23 mouse cellular contexts compared by ENCODE assay signal in the genomic region with DNA sequence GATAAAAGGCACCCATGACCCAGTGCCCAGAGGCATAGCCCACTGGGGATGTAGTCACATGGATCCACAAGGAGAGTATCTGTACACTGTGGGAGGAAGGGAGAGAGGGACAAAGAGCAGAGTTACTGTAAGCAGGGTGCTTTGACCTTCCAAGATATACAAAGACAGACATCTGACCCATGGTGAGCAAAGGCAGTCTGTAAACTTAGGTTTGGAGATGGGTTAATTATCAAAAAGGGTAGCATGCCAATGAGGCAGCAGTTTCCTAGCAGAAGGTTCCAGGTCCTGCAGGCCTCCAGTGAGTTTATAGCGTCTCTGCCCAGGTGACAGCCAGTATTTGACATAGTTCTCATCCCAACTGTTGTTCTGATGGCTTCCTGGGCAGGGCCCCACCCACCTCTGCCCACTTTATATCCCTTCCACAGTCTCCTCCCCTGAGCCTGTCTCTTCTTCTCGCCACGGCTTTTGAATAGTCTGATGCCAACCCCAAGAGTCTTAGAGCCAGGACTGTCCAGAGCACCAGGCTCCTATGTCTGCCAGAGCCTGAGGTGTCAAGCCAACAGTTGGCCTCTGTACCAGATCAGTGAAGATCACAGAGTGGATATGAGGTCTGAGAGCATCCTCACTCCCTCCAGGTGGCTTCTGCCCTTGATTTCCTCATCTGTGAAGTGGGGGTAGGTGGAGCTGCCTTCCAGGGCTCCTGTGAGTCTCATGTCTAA. TPM values are rescaled to one million over a fixed set of nuclear protein-coding genes. Genes with fewer than 3 reads are reported as not detected.
A peak's percentile ranks its signal among the peaks of the same experiment; 100 is the strongest.
DNase-seq lines count a peak whose midpoint lies in the region; ATAC-seq and TF ChIP-seq lines count a peak whose summit lies in the region.
"Had no signal": no experiment of that assay in that cellular context is flagged by ENCODE, and none has a peak within 500 bp of the region (broad histone marks: within the 10 kb centered on the region; RNA-seq: fewer than 3 reads in every experiment).

No protein-coding gene starts in this region.

- peak; percentile 57 for DNase-seq in kidney, adult 18-20 months
- no peak for DNase-seq in kidney, postnatal 10 days
- DNase-seq in gonadal fat pad, adult 2 months (ENCODE audit: low read depth) = peak; percentile 83
- DNase-seq in right cerebral cortex, adult 18-20 months = no peak
- DNase-seq: adrenal gland, postnatal 10 days; cerebellum, adult 11 months; cerebellum, adult 9-10 months; cerebellum, postnatal 36 days; heart, postnatal 10 days; layer of hippocampus, postnatal 36 days; lung, embryonic 14.5 days; lung, postnatal 14 days had no signal

- H3K4me3 ChIP-seq in liver, embryonic 15.5 days (replicated peaks) = no peak overlapping the region
- H3K4me3 ChIP-seq in liver, embryonic 12.5 days = no peak overlapping the region
- no peak overlapping the region for H3K4me3 ChIP-seq in small intestine, adult 2 months (ENCODE audit: low read depth, low read length)
- H3K4me3 ChIP-seq: forebrain, embryonic 15.5 days; heart, embryonic 13.5 days; limb, embryonic 10.5 days; limb, embryonic 15.5 days; stomach, embryonic 15.5 days had no signal

- H3K27ac ChIP-seq in liver, embryonic 15.5 days (replicated peaks) = peak overlapping the region; percentile 51
- no peak overlapping the region for H3K27ac ChIP-seq in liver, embryonic 12.5 days
- H3K27ac ChIP-seq in small intestine, adult 2 months (ENCODE audit: insufficient read depth, low read depth, low read length) = peak overlapping the region; percentile 21; the same call in 1 of the 2 replicates
- H3K27ac ChIP-seq: forebrain, embryonic 15.5 days; heart, embryonic 13.5 days; limb, embryonic 10.5 days; limb, embryonic 15.5 days; stomach, embryonic 15.5 days had no signal

- H3K4me2 ChIP-seq in liver, embryonic 15.5 days = no peak overlapping the region
- H3K4me2 ChIP-seq in liver, embryonic 12.5 days = no peak overlapping the region
- H3K4me2 ChIP-seq: forebrain, embryonic 15.5 days; heart, embryonic 13.5 days; limb, embryonic 15.5 days; lung, embryonic 14.5 days; stomach, embryonic 15.5 days had no signal

- ATAC-seq in liver, embryonic 15.5 days (ENCODE audit: insufficient read depth) = no peak
- ATAC-seq in liver, embryonic 12.5 days = no peak
- ATAC-seq: forebrain, embryonic 15.5 days; hindbrain, embryonic 16.5 days; midbrain, embryonic 16.5 days; Patski had no signal

- no peaks in the 10 kb centered on the region for H3K9me3 ChIP-seq in liver, embryonic 15.5 days (replicated peaks)
- no peaks in the 10 kb centered on the region for H3K9me3 ChIP-seq in liver, embryonic 12.5 days (replicated peaks)
- H3K9me3 ChIP-seq: forebrain, embryonic 15.5 days; heart, embryonic 13.5 days; limb, embryonic 10.5 days; limb, embryonic 15.5 days; stomach, embryonic 15.5 days had no signal

- 55% methylated on average over 3 of the region's 3 CpGs for WGBS in liver, embryonic 15.5 days (ENCODE audit: insufficient replicate concordance)
- WGBS in liver, embryonic 12.5 days (ENCODE audit: insufficient replicate concordance) = 57% methylated on average over 3 of the region's 3 CpGs
- 79% methylated on average over 3 of the region's 3 CpGs for WGBS in small intestine, adult 2 months

- no peak for TF ChIP-seq POLR2A in small intestine, adult 2 months (IDR thresholded peaks at IDR 0.05; ENCODE audit: low read depth, low read length)

- peaks cover 28% of the 10 kb centered on the region for H3K4me1 ChIP-seq in liver, embryonic 15.5 days (replicated peaks)
- peaks cover 14% of the 10 kb centered on the region for H3K4me1 ChIP-seq in liver, embryonic 12.5 days
- peaks cover 17% of the 10 kb centered on the region for H3K4me1 ChIP-seq in small intestine, adult 2 months (ENCODE audit: control insufficient read depth, insufficient read depth, insufficient read length, low read length)

- H3K9ac ChIP-seq in liver, embryonic 15.5 days = no peak overlapping the region
- no peak overlapping the region for H3K9ac ChIP-seq in liver, embryonic 12.5 days
- H3K9ac ChIP-seq: forebrain, embryonic 15.5 days; heart, embryonic 13.5 days; limb, embryonic 15.5 days; lung, embryonic 14.5 days; stomach, embryonic 15.5 days had no signal

- H3K36me3 ChIP-seq in liver, embryonic 15.5 days (replicated peaks) = no peaks in the 10 kb centered on the region
- H3K36me3 ChIP-seq in liver, embryonic 12.5 days = no peaks in the 10 kb centered on the region
- H3K36me3 ChIP-seq in small intestine, adult 2 months (ENCODE audit: control insufficient read depth, insufficient read depth, low read length) = no peaks in the 10 kb centered on the region
- H3K36me3 ChIP-seq: forebrain, embryonic 15.5 days; heart, embryonic 13.5 days; limb, embryonic 10.5 days; limb, embryonic 15.5 days; stomach, embryonic 15.5 days had no signal

- H3K27me3 ChIP-seq in liver, embryonic 15.5 days = peaks cover 51% of the 10 kb centered on the region
- peaks cover 61% of the 10 kb centered on the region for H3K27me3 ChIP-seq in liver, embryonic 12.5 days (replicated peaks)
- no peaks in the 10 kb centered on the region for H3K27me3 ChIP-seq in small intestine, adult 2 months (ENCODE audit: control insufficient read depth, insufficient read depth, low read length)
- H3K27me3 ChIP-seq: Patski had no signal

- TF ChIP-seq CTCF in small intestine, adult 2 months (IDR thresholded peaks at IDR 0.05; ENCODE audit: extremely low read depth, insufficient read length, insufficient replicate concordance, low read depth, low read length) = no peak

RNA-seq across cellular contexts. Expression of a gene that starts 2.7 kb away (rescaled TPM):
- 23.7 and 31.9 TPM in 2 replicates for polyA plus RNA-seq in liver, embryonic 15.5 days (2015; fragmentation: Nextera tagmentation; extraction: Ambion mirVana)
- polyA plus RNA-seq in liver, embryonic 12.5 days (2016; fragmentation: Nextera tagmentation; extraction: Ambion mirVana) = 5.7 TPM in 2 replicates
- 3.6 and 3.8 TPM in 2 replicates for polyA plus RNA-seq in gonadal fat pad, adult 2 months (2012; rRNA removed)
- 3.7 and 7.2 TPM in 2 replicates for polyA plus RNA-seq in small intestine, adult 2 months (2012; rRNA removed)

Comparison
In these comparisons a context has a peak if more than half of its experiments do, and no peak if none do; other contexts are left out.
1. DNase-seq: peak in kidney, adult 18-20 months (single experiment) and gonadal fat pad, adult 2 months (single experiment); none in kidney, postnatal 10 days (single experiment) and right cerebral cortex, adult 18-20 months (single experiment).